Mouse (Mus musculus) liver, postnatal 0 days (tissue): ENCODE results near the gene Gprc5b.

ENCODE experiments used
- CTCF ChIP-seq: sonication (generic); IDR thresholded peaks from 2 replicates; pipeline ENCODE4 v1.5.1; 2016; ENCODE audit warnings: antibody characterized with exemption, low read depth
- EP300 ChIP-seq: IDR thresholded peaks from 2 replicates; pipeline ENCODE4 v1.6.1; 2016; ENCODE audit warnings: antibody characterized with exemption, low read depth, mild to moderate bottlenecking

DNA sequence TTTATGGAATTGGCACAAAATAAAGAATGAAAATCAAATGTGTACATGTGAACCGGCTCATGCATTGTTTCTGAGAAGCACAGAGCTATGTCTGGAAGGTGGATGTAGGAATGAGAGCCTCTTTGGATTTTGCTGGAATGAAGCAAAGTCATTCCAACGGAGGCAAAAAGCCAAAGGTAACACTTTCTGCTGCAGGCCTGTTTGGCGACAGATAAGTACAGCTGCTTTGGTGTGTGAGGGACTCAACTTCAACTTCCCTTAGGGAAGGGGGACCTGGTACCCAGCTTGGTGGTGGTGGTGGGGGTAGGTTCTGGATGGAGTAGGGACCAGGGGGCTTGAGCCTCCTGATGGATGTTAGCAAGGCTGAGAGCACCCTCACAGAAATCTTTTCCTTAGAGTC lies 19.2 kb downstream of the Gprc5b start:
- TF ChIP-seq CTCF (no peak), EP300 (no peak)
